Mouse (Mus musculus): Measurements from ENCODE around the gene Podxl. TPM values are rescaled to one million over a fixed set of nuclear protein-coding genes. Genes with fewer than 3 reads are reported as not detected.
A peak's percentile ranks its signal among the peaks of the same experiment; 100 is the strongest.

The Podxl gene
- polyA plus RNA-seq, 1 experiment from 2014 or later, result 36.2 TPM

- Histone ChIP-seq H3K4me3 (ENCODE audit: low read length) (no peak overlapping the region), H3K9ac (ENCODE audit: low read depth, low read length) (no peak overlapping the region), H3K4me2 (ENCODE audit: low read depth, low read length) (no peak overlapping the region), H3K27ac (ENCODE audit: low read length) (no peak overlapping the region), H3K36me3 (ENCODE audit: control insufficient read depth, insufficient read depth, low read length) (peaks cover 4% of the 10 kb centered on the region), H3K9me3 (ENCODE audit: control insufficient read depth, low read length) (no peaks in the 10 kb centered on the region), H3K4me1 (ENCODE audit: control insufficient read depth, insufficient read depth, low read length) (0 out of 2 replicates have a peak, but pooled peaks cover 4% of the 10 kb centered on the region), H3K27me3 (replicated peaks; ENCODE audit: control insufficient read depth, insufficient read depth, low read length) (no peaks in the 10 kb centered on the region)
- WGBS, result 74% methylated on average over 5 of the region's 5 CpGs
- ATAC-seq, result no peak
Measured at GRCm38 (mm10) chr6:31528339-31528738, 35.4 kb downstream of the Podxl start.

GRCm38 (mm10) chr6:31527897-31528296 lies 35.9 kb downstream of the Podxl start:
- Histone ChIP-seq H3K4me3 (ENCODE audit: low read length) (no peak overlapping the region), H3K27ac (ENCODE audit: low read length) (no peak overlapping the region), H3K4me1 (ENCODE audit: control insufficient read depth, insufficient read depth, low read length) (0 out of 2 replicates have a peak, but pooled peaks cover 4% of the 10 kb centered on the region), H3K9ac (ENCODE audit: low read depth, low read length) (no peak overlapping the region), H3K27me3 (replicated peaks; ENCODE audit: control insufficient read depth, insufficient read depth, low read length) (no peaks in the 10 kb centered on the region), H3K9me3 (ENCODE audit: control insufficient read depth, low read length) (no peaks in the 10 kb centered on the region), H3K36me3 (ENCODE audit: control insufficient read depth, insufficient read depth, low read length) (peaks cover 4% of the 10 kb centered on the region), H3K4me2 (ENCODE audit: low read depth, low read length) (no peak overlapping the region)
- WGBS, result 69% methylated on average over 7 of the region's 7 CpGs
- no peak for ATAC-seq

- H3K4me2 ChIP-seq (ENCODE audit: low read depth, low read length), result no peak overlapping the region
- H3K27me3 ChIP-seq (replicated peaks; ENCODE audit: control insufficient read depth, insufficient read depth, low read length), result no peaks in the 10 kb centered on the region
- ATAC-seq, result peak; percentile 31; the same call in 1 of the 2 replicates
- H3K9me3 ChIP-seq (ENCODE audit: control insufficient read depth, low read length), result no peaks in the 10 kb centered on the region
- H3K4me1 ChIP-seq (ENCODE audit: control insufficient read depth, insufficient read depth, low read length), result 0 out of 2 replicates have a peak, but pooled peaks cover 4% of the 10 kb centered on the region
- 70% methylated on average over 5 of the region's 5 CpGs for WGBS
- H3K4me3 ChIP-seq (ENCODE audit: low read length), result no peak overlapping the region
- H3K9ac ChIP-seq (ENCODE audit: low read depth, low read length), result no peak overlapping the region
- no peak overlapping the region for H3K27ac ChIP-seq (ENCODE audit: low read length)
- H3K36me3 ChIP-seq (ENCODE audit: control insufficient read depth, insufficient read depth, low read length), result peaks cover 4% of the 10 kb centered on the region
Measured at GRCm38 (mm10) chr6:31526929-31527328, 36.9 kb downstream of the Podxl start.

GRCm38 (mm10) chr6:31525231-31525900 lies 38.4 kb downstream of the Podxl start:
- H3K9me3 ChIP-seq (ENCODE audit: control insufficient read depth, low read length), result no peaks in the 10 kb centered on the region
- no peaks in the 10 kb centered on the region for H3K27me3 ChIP-seq (replicated peaks; ENCODE audit: control insufficient read depth, insufficient read depth, low read length)
- WGBS, result 71% methylated on average over 6 of the region's 6 CpGs
- no peak overlapping the region for H3K4me2 ChIP-seq (ENCODE audit: low read depth, low read length)
- ATAC-seq, result peak; percentile 29
- H3K9ac ChIP-seq (ENCODE audit: low read depth, low read length), result no peak overlapping the region
- H3K27ac ChIP-seq (ENCODE audit: low read length), result no peak overlapping the region
- no peak overlapping the region for H3K4me3 ChIP-seq (ENCODE audit: low read length)
- H3K36me3 ChIP-seq (ENCODE audit: control insufficient read depth, insufficient read depth, low read length), result peaks cover 4% of the 10 kb centered on the region
- H3K4me1 ChIP-seq (ENCODE audit: control insufficient read depth, insufficient read depth, low read length), result 0 out of 2 replicates have a peak, but pooled peaks cover 4% of the 10 kb centered on the region

- Histone ChIP-seq H3K36me3 (ENCODE audit: control insufficient read depth, insufficient read depth, low read length) (peaks cover 4% of the 10 kb centered on the region), H3K4me2 (ENCODE audit: low read depth, low read length) (no peak overlapping the region), H3K4me3 (ENCODE audit: low read length) (no peak overlapping the region), H3K9me3 (ENCODE audit: control insufficient read depth, low read length) (no peaks in the 10 kb centered on the region), H3K9ac (ENCODE audit: low read depth, low read length) (no peak overlapping the region), H3K4me1 (ENCODE audit: control insufficient read depth, insufficient read depth, low read length) (0 out of 2 replicates have a peak, but pooled peaks cover 4% of the 10 kb centered on the region), H3K27me3 (replicated peaks; ENCODE audit: control insufficient read depth, insufficient read depth, low read length) (no peaks in the 10 kb centered on the region), H3K27ac (ENCODE audit: low read length) (no peak overlapping the region)
- ATAC-seq, result no peak
- WGBS, result 82% methylated on average over 8 of the region's 8 CpGs
Measured at GRCm38 (mm10) chr6:31524647-31525046, 39.1 kb downstream of the Podxl start.

GRCm38 (mm10) chr6:31524121-31524520 lies 39.7 kb downstream of the Podxl start:
- ATAC-seq, result no peak
- 0 out of 2 replicates have a peak, but pooled peaks cover 4% of the 10 kb centered on the region for H3K4me1 ChIP-seq (ENCODE audit: control insufficient read depth, insufficient read depth, low read length)
- 88% methylated on average over 13 of the region's 13 CpGs for WGBS
- no peak overlapping the region for H3K4me2 ChIP-seq (ENCODE audit: low read depth, low read length)
- H3K27me3 ChIP-seq (replicated peaks; ENCODE audit: control insufficient read depth, insufficient read depth, low read length), result no peaks in the 10 kb centered on the region
- no peak overlapping the region for H3K9ac ChIP-seq (ENCODE audit: low read depth, low read length)
- no peak overlapping the region for H3K27ac ChIP-seq (ENCODE audit: low read length)
- H3K4me3 ChIP-seq (ENCODE audit: low read length), result no peak overlapping the region
- no peaks in the 10 kb centered on the region for H3K9me3 ChIP-seq (ENCODE audit: control insufficient read depth, low read length)
- peaks cover 4% of the 10 kb centered on the region for H3K36me3 ChIP-seq (ENCODE audit: control insufficient read depth, insufficient read depth, low read length)

GRCm38 (mm10) chr6:31523657-31524056 lies 40.1 kb downstream of the Podxl start:
- Histone ChIP-seq H3K4me3 (ENCODE audit: low read length) (no peak overlapping the region), H3K36me3 (ENCODE audit: control insufficient read depth, insufficient read depth, low read length) (peaks cover 4% of the 10 kb centered on the region), H3K4me2 (ENCODE audit: low read depth, low read length) (no peak overlapping the region), H3K9ac (ENCODE audit: low read depth, low read length) (no peak overlapping the region), H3K4me1 (ENCODE audit: control insufficient read depth, insufficient read depth, low read length) (0 out of 2 replicates have a peak, but pooled peaks cover 4% of the 10 kb centered on the region), H3K27me3 (replicated peaks; ENCODE audit: control insufficient read depth, insufficient read depth, low read length) (no peaks in the 10 kb centered on the region), H3K27ac (ENCODE audit: low read length) (no peak overlapping the region), H3K9me3 (ENCODE audit: control insufficient read depth, low read length) (no peaks in the 10 kb centered on the region)
- ATAC-seq, result no peak
- 80% methylated on average over 4 of the region's 4 CpGs for WGBS

GRCm38 (mm10) chr6:31523039-31523438 lies 40.7 kb downstream of the Podxl start:
- H3K27me3 ChIP-seq (replicated peaks; ENCODE audit: control insufficient read depth, insufficient read depth, low read length), result no peaks in the 10 kb centered on the region
- H3K27ac ChIP-seq (ENCODE audit: low read length), result no peak overlapping the region
- WGBS, result 66% methylated on average over 5 of the region's 5 CpGs
- H3K4me2 ChIP-seq (ENCODE audit: low read depth, low read length), result no peak overlapping the region
- no peak overlapping the region for H3K9ac ChIP-seq (ENCODE audit: low read depth, low read length)
- peaks cover 4% of the 10 kb centered on the region for H3K36me3 ChIP-seq (ENCODE audit: control insufficient read depth, insufficient read depth, low read length)
- H3K4me1 ChIP-seq (ENCODE audit: control insufficient read depth, insufficient read depth, low read length), result 0 out of 2 replicates have a peak, but pooled peaks cover 4% of the 10 kb centered on the region
- no peak overlapping the region for H3K4me3 ChIP-seq (ENCODE audit: low read length)
- H3K9me3 ChIP-seq (ENCODE audit: control insufficient read depth, low read length), result no peaks in the 10 kb centered on the region
- ATAC-seq, result no peak

DNA sequence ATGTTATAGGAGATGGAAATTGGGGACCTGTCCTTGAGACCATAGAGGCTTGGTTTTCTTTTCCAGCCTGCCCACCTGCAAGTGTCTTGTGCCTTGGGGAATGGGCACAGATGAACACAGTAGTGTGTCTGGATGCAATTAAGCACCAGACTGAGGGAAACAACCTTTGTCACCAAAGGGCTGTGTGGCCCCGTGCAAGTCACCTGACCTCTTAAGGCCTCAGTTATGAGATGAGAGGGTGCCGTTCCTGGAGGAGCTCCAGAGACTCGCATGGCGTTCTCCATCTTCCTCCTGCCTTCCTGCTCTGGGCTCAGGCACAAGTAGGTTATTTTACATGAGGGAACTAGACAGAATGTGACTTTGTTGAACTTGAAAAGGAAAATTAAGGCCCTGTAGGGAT lies 41.3 kb downstream of the Podxl start:
- Histone ChIP-seq H3K36me3 (ENCODE audit: control insufficient read depth, insufficient read depth, low read length) (peaks cover 4% of the 10 kb centered on the region), H3K9me3 (ENCODE audit: control insufficient read depth, low read length) (no peaks in the 10 kb centered on the region), H3K4me3 (ENCODE audit: low read length) (no peak overlapping the region), H3K4me1 (ENCODE audit: control insufficient read depth, insufficient read depth, low read length) (0 out of 2 replicates have a peak, but pooled peaks cover 4% of the 10 kb centered on the region), H3K27ac (ENCODE audit: low read length) (no peak overlapping the region), H3K9ac (ENCODE audit: low read depth, low read length) (no peak overlapping the region), H3K27me3 (replicated peaks; ENCODE audit: control insufficient read depth, insufficient read depth, low read length) (no peaks in the 10 kb centered on the region), H3K4me2 (ENCODE audit: low read depth, low read length) (no peak overlapping the region)
- ATAC-seq, result peak; percentile 58
- 73% methylated on average over 4 of the region's 4 CpGs for WGBS
